8 mouse cellular contexts compared by ENCODE assay signal in the genomic region with DNA sequence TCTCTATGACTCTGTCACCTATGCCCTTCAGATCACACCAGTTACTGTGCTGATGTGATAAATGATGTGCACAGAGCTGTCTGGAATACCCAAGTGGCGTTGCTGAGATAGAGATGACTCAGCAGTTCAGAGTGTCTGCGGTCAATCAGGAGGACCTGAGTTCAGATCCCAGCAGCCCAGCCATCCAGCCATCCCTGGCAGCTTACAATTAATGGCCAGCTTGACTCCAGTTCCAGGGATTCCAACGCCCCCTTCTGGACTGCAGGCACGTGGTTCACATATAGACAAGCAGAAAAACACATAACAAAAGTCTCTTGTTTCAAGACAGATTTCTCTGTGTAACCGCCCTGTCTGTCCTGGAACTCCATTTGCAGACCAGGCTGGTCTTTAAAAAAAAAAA. TPM values are rescaled to one million over a fixed set of nuclear protein-coding genes. Genes with fewer than 3 reads are reported as not detected.
DNase-seq lines count a peak whose midpoint lies in the region; ATAC-seq and TF ChIP-seq lines count a peak whose summit lies in the region.

No protein-coding gene starts in this region.

- H3K9ac ChIP-seq in heart, embryonic 14.5 days (ENCODE audit: low read length) = peak overlapping the region; percentile 98; the same call in 1 of the 2 replicates
- H3K9ac ChIP-seq in ES-Bruce4 (ENCODE audit: low read depth, poor library complexity, severe bottlenecking) = peak overlapping the region; percentile 64
- no peak overlapping the region for H3K9ac ChIP-seq in forebrain, embryonic 15.5 days (replicated peaks)

- peaks cover 43% of the 10 kb centered on the region for H3K36me3 ChIP-seq in heart, embryonic 14.5 days (ENCODE audit: control insufficient read depth, insufficient read depth, low read length)
- H3K36me3 ChIP-seq in ES-Bruce4 (ENCODE audit: control insufficient read depth, insufficient read depth, low read length, poor library complexity, severe bottlenecking) = peaks cover 41% of the 10 kb centered on the region
- peaks cover 23% of the 10 kb centered on the region for H3K36me3 ChIP-seq in forebrain, embryonic 15.5 days

- H3K27ac ChIP-seq in heart, embryonic 14.5 days (replicated peaks in 1 of 2; ENCODE audit: control insufficient read depth in 1 of 2, insufficient read depth in 1 of 2, low read depth in 2 of 2, low read length in 2 of 2) = no peak overlapping the region
- no peak overlapping the region for H3K27ac ChIP-seq in ES-Bruce4 (ENCODE audit: insufficient read depth, low read length)
- no peak overlapping the region for H3K27ac ChIP-seq in forebrain, embryonic 15.5 days (replicated peaks)

- intact Hi-C loops in heart, postnatal 36 days (cut with DNase I) = loop anchor here (2.0 to 10.0 kb wide), 2 partner anchors 22 to 352 kb away; a partner anchor contains a TSS

- H3K4me2 ChIP-seq in heart, embryonic 14.5 days (ENCODE audit: low read length) = peak overlapping the region; percentile 88
- H3K4me2 ChIP-seq in forebrain, embryonic 15.5 days (replicated peaks) = peak overlapping the region; percentile 86; the same call in 1 of the 2 replicates

- peak overlapping the region in 1 of 2 experiments; percentile 88; a peak in 2 of 4 replicates for H3K4me3 ChIP-seq in heart, embryonic 14.5 days (ENCODE audit: control insufficient read depth in 1 of 2, insufficient read depth in 1 of 2, low read depth in 1 of 2, low read length in 2 of 2)
- peak overlapping the region; percentile 43 for H3K4me3 ChIP-seq in ES-Bruce4 (ENCODE audit: low read depth, low read length)
- no peak overlapping the region for H3K4me3 ChIP-seq in forebrain, embryonic 15.5 days

- peak; percentile 24 for TF ChIP-seq CTCF in ES-Bruce4 (IDR thresholded peaks at IDR 0.05; ENCODE audit: low read depth, low read length)

- no peak for TF ChIP-seq EP300 in ES-Bruce4 (IDR thresholded peaks at IDR 0.05; ENCODE audit: insufficient read depth, low read depth, low read length)

- H3K27me3 ChIP-seq in heart, embryonic 14.5 days (ENCODE audit: control insufficient read depth, insufficient read depth, low read length) = no peaks in the 10 kb centered on the region
- no peaks in the 10 kb centered on the region for H3K27me3 ChIP-seq in ES-Bruce4 (ENCODE audit: control insufficient read depth, insufficient read depth, low read length, poor library complexity, severe bottlenecking)
- no peaks in the 10 kb centered on the region; the same call in 1 of the 2 replicates for H3K27me3 ChIP-seq in forebrain, embryonic 15.5 days

- WGBS in heart, embryonic 14.5 days = 68% methylated on average over 5 of the region's 5 CpGs
- WGBS in forebrain, embryonic 15.5 days = 72% methylated on average over 5 of the region's 5 CpGs

- H3K4me1 ChIP-seq in heart, embryonic 14.5 days (ENCODE audit: control insufficient read depth in 2 of 2, insufficient read depth in 2 of 2, low read length in 2 of 2) = peaks cover 4 to 13% of the 10 kb centered on the region in 2 experiments
- H3K4me1 ChIP-seq in ES-Bruce4 (ENCODE audit: control insufficient read depth, insufficient read depth, low read length) = no peaks in the 10 kb centered on the region
- H3K4me1 ChIP-seq in forebrain, embryonic 15.5 days = peaks cover 19% of the 10 kb centered on the region

- DNase-seq in heart, postnatal 36 days = no peak
- no peak for DNase-seq in thymus, postnatal 14 days
- no peak for DNase-seq in embryo, embryonic 11 days
- DNase-seq in layer of hippocampus, postnatal 10 days (ENCODE audit: low spot score in 2 of 2) = no peak

- no peak for TF ChIP-seq POLR2A in ES-Bruce4 (IDR thresholded peaks at IDR 0.05; ENCODE audit: insufficient read depth, low read length)

- no peaks in the 10 kb centered on the region for H3K9me3 ChIP-seq in heart, embryonic 14.5 days (ENCODE audit: control insufficient read depth, low read length)
- no peaks in the 10 kb centered on the region; the same call in 1 of the 2 replicates for H3K9me3 ChIP-seq in ES-Bruce4 (replicated peaks; ENCODE audit: control insufficient read depth, insufficient read depth, low read length, poor library complexity, severe bottlenecking)
- no peaks in the 10 kb centered on the region for H3K9me3 ChIP-seq in forebrain, embryonic 15.5 days

- no peak for ATAC-seq in heart, embryonic 14.5 days (ENCODE audit: insufficient number of reproducible peaks, insufficient read depth, low FRiP score, low read depth)
- ATAC-seq in forebrain, embryonic 15.5 days (replicated peaks) = no peak
- ATAC-seq in megakaryocyte progenitor cell, adult 5-6 weeks (replicated peaks; ENCODE audit: poor library complexity) = peak; percentile 10; the same call in 1 of the 2 replicates

RNA-seq across cellular contexts. Expression of a gene that starts 1.5 kb away (rescaled TPM):
- 247 and 250 TPM in 2 replicates for polyA plus RNA-seq in heart, embryonic 14.5 days (2014; fragmentation: Nextera tagmentation; extraction: Ambion mirVana)
- total RNA-seq in heart, postnatal 36 days (2021) = 100 to 1,000 TPM; 211 to 244 TPM
- 112 and 114 TPM in 2 replicates for polyA plus RNA-seq in ES-Bruce4 (2011; ENCODE audit: insufficient read depth, insufficient read length, low read depth, missing spikeins)
- 143 and 153 TPM in 2 replicates for polyA plus RNA-seq in forebrain, embryonic 15.5 days (2015; fragmentation: Nextera tagmentation; extraction: Ambion mirVana)
- total RNA-seq in megakaryocyte progenitor cell, adult 5-6 weeks (2015) = 231 and 253 TPM in 2 replicates
- total RNA-seq in megakaryocyte progenitor cell, adult 5-6 weeks (2017) = 239 and 266 TPM in 2 replicates
- total RNA-seq in layer of hippocampus, postnatal 10 days (2021) = 10 to 100 TPM; 61.4 to 69.8 TPM

RNA-seq across cellular contexts. Expression of a gene that starts 22.0 kb away (rescaled TPM):
- polyA plus RNA-seq in heart, embryonic 14.5 days (2014; fragmentation: Nextera tagmentation; extraction: Ambion mirVana) = 12.5 and 14.5 TPM in 2 replicates
- total RNA-seq in heart, postnatal 36 days (2021) = 10 to 100 TPM; 10.4 to 12.0 TPM
- 2.6 and 3.9 TPM in 2 replicates for polyA plus RNA-seq in ES-Bruce4 (2011; ENCODE audit: insufficient read depth, insufficient read length, low read depth, missing spikeins)
- 24.5 and 25.8 TPM in 2 replicates for polyA plus RNA-seq in forebrain, embryonic 15.5 days (2015; fragmentation: Nextera tagmentation; extraction: Ambion mirVana)
- total RNA-seq in megakaryocyte progenitor cell, adult 5-6 weeks (2015) = 1.2 and 3.1 TPM in 2 replicates
- 1.8 and 3.1 TPM in 2 replicates for total RNA-seq in megakaryocyte progenitor cell, adult 5-6 weeks (2017)
- total RNA-seq in layer of hippocampus, postnatal 10 days (2021) = 10 to 100 TPM; 31.6 to 35.5 TPM
